Mouse (Mus musculus) C2C12 (cell line): ENCODE measurements around the gene Lrrc36.

Experiments used
- CTCF ChIP-seq: IDR thresholded peaks from one replicate; pipeline ENCODE4 v1.5.1; 2011; ENCODE audit not compliant: control insufficient read depth, insufficient read depth, insufficient read length
- MAX ChIP-seq: IDR thresholded peaks from one replicate; pipeline ENCODE4 v1.6.1; 2011; ENCODE audit warnings: mild to moderate bottlenecking, control low read depth

GRCm38 (mm10) chr8:105445296-105446126 is 32.1 kb downstream of the Lrrc36 start:
- TF ChIP-seq CTCF = no peak
- no peak for TF ChIP-seq MAX
